Mouse (Mus musculus) erythroblast, embryonic 14.5 days (primary cell): ENCODE data around the gene Tns1.

Source experiments
- GATA1 ChIP-seq: IDR thresholded peaks from 2 replicates; pipeline ENCODE4 v1.6.1; 2012; ENCODE audit warnings: low read length, inconsistent platforms, mixed read lengths
- TAL1 ChIP-seq: IDR thresholded peaks from 3 replicates; pipeline ENCODE4 v1.6.1; 2012; ENCODE audit warnings: low read length, inconsistent platforms, mixed read lengths

- TF ChIP-seq TAL1 (no peak), GATA1 (no peak)
These were observed 25.9 kb downstream of the Tns1 start for GRCm38 (mm10) chr1:74098004-74099000.
